Mouse (Mus musculus) left cerebral cortex, postnatal 14 days (tissue): Measurements from ENCODE around the gene Utp6. TPM values are rescaled to one million over a fixed set of nuclear protein-coding genes. Genes with fewer than 3 reads are reported as not detected.
"Not testable (repeated sequence)": the region's sequence is repeated elsewhere in the genome, so short reads cannot be mapped to it uniquely, and the experiment has no call there.

Experiments
- DNase-seq, 2 experiments: peaks; one replicate each; pipeline ENCODE4 v3.0.0; 2021 to 2022; ENCODE audit warnings: low spot score in 2 of 2, mixed read lengths in 1 of 2
- intact Hi-C: fragments of 180-260 bp; cut with DNase I; formaldehyde crosslinking; loops from one replicate; pipeline ENCODE4 v1.15.1; 2025
- long read RNA-seq, 2 experiments: library from polyadenylated mRNA; stranded (forward); transcript quantifications; one replicate each; pipeline ENCODE4 v2.0.0; 2021
- total RNA-seq, 2 experiments: library from RNA; stranded (reverse); gene quantifications; 2 replicates each; pipeline ENCODE4 v1.2.3; 2021

Utp6 gene
- 10 to 100 TPM; 26.3 to 26.9 TPM for total RNA-seq
- long read RNA-seq, experiment 1, partial matches to known transcripts = 0 of 3 reads
- long read RNA-seq, experiment 1, other reads (novel, unspliced or antisense) = 1 of 3 reads
- long read RNA-seq, experiment 2, partial matches to known transcripts = 2 of 4 reads
- long read RNA-seq, experiment 2, other reads (novel, unspliced or antisense) = 0 of 4 reads

DNA sequence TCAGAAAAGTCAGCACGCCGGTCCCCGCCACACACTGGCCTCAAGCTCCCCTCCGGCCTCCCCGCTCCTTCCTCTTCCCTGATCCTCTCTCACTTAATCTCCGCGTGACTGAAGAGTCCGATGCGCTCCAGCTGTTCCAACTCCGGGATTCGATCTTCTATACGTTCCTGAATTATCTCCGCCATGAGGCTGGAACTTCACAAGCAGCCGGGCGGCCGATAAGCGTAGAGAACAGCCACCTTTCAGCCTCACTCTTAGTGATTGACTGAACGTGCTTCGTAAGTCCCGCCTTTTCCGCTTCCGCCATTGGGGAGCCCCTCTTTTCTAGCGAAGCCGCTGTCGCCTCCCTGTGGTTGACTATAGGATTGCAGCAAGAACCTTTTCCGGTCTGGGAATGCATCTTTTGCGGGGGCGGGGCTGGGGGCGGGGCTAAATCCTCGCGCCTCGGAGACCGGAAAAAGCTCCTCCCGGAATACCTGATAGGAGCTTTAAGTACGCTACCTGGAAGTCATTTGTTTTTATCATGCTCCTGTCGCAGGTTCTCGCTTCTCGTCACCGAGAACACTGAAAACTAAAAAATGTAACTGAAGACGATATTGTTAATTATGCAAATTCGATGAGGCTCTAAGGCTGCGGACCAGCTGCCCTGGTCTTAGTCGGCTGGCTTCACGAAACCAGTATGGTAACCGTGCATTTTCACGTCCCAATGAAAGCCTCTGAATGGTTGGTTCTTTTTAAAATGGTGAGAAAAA is at the start of gene Utp6:
TSS of gene Utp6 (minus strand) at position 266 of the 752 bp plus-strand sequence.
- DNase-seq = peak; percentile 98 to 99
- intact Hi-C loops = no loop called here

DNA sequence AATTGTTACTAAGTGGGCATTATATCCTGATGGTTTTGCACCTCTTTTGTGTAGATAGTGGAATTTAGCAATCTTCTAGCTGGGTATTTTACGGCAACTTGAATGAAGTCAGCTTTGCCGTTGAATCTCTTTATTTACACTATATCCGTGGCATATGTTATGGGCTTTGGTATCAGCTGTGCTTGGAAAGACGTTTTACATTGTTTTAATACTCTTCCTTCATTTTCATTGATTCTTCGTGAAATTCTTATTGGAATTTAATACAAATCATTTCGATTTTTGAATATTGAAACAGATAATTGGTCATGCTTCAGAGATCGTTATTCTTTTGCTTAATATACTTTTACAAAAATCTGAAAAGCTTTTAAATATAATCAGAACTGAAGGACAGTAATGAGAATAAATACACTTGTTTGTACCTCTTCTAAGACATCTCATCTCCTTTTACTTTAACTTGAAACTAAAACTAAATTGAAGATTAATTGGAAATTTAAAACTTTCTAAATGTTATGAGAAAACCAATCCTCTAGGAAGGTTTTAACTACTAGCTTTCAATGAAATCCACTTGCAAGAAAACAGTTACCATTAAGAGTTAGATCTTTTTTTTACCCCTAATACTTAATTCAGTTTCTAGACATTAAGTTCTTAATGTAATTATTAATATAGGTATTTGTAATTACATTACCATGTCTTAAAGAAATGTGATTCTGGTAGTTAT is 32.2 kb upstream of the Utp6 start:
- intact Hi-C loops = no loop called here

DNA sequence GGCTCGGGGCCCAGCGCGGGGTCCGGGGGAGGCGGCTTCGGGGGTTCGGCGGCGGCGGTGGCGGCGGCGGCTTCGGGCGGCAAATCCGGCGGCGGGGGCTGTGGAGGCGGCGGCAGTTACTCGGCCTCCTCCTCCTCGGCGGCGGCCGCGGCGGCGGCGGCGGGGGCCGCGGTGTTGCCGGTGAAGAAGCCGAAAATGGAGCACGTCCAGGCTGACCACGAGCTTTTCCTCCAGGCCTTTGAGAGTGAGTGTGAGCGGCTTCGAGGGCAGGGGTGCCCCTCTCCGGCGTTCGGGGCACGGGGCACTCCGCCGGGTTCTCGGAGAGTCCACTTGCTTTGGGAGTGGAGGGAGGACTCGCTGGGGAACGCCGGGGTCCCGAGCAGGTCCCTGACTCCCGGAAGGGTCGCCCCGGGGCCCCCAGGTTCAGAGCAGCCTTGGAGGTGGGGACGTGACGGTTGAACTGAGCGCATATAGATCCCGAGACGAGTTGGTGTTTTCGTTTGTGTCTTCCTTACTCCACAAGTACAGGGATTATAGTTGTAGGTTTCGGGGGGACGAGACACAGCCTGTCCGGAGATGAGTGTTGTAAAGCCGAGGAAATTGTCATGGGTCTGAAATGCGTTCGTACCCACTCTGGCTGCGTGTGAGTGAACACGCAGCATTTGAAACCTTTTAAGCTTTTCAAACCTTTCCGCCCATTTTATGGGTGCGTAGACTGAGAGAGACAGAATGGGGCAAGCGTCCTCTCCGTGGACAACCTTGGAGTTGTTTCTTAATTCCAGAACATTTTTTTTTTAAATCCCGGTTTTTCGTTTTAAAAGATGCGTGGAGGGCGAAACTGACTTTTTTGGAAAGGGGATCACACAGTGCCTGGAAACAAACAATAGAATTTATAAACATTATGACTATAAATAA is 31.4 kb upstream of the Utp6 start:
- intact Hi-C loops = no loop called here
- no peak for DNase-seq

More for the DNA sequence above, 32.2 kb upstream of the Utp6 start:
- DNase-seq = no peak

DNA sequence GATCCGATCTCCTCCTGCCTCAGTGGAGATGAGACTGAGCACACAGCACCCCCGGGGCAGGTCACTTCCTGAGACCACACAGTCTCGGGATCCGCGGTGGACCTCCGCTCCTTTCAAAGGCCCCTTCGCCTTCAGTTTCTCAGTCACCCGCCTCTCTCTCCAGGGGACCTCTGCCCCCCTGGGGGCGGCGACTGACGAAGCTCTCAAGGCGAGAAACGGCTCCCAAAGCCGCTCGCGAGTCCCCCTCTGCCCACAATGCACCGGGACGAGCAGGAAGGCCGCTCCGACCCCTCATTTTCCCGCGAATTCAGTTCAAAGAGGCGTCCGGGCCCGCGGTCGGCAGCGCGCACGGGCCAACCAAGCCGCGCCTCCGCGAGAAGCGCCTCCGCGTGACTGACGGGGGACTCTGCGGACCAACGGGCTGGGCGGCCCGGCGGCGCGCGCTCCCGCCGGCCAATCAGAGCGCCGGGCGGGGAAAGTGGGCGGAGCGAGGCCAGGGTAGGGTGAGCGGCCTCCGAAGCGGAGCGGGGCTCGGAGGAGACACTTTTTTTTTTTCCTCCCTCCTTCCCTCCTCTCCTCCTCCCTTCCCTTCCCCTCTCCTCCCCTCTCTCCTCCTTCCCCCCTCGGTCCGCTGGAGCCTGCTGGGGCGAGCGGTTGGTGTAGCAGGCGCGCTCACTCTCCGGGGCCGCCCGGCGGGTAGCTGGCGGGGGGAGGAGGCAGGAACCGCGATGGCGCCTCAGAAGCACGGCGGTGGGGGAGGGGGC is 30.6 kb upstream of the Utp6 start, which contains the start of gene Suz12:
TSS of gene Suz12 (plus strand) at position 515 of the 764 bp plus-strand sequence.
- DNase-seq = peak; percentile 95
- intact Hi-C loops = no loop called here

DNA sequence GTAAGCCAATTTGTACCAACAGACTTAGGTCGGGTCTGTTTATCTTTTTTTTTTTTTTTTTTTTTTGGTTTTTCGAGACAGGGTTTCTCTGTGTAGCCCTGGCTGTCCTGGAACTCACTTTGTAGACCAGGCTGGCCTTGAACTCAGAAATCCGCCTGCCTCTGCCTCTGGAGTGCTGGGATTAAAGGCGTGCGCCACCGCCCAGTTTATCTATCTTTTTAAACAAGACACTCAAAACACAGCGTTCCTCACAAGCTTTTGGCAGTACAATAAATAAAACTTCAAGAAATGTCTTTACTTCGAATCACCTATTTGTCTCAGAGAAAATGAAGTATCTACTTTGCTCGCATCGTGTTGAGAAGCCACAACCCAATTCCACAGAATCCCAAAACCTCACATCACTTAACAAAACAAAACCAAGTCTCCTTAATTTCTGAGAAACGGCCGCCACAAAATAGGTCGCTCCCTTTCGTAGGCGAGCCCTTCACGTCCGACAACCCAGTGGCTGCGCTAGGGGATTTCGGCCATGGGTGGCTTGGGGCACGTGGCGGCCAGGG is 29.9 kb upstream of the Utp6 start:
- intact Hi-C loops = no loop called here
- no peak for DNase-seq

DNA sequence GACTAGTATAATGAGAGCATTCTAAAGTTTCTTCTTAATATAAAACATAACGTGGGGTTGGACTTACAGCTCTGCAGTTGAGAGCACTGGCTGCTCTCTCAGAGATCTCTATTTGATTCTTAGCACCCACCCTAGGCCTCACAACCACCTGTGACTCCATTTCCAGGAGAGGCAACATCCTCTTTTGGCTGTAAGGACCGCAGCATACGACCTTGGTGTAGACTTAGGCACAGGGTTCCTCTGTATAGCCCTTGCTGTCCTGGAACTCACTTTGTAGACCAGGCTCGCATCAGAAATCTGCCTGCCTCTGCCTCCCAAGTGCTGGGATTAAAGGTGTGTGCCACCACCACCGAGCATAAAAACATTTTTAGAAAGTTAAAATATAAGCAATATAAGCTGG is 29.4 kb upstream of the Utp6 start:
- intact Hi-C loops = no loop called here
- DNase-seq = no peak

DNA sequence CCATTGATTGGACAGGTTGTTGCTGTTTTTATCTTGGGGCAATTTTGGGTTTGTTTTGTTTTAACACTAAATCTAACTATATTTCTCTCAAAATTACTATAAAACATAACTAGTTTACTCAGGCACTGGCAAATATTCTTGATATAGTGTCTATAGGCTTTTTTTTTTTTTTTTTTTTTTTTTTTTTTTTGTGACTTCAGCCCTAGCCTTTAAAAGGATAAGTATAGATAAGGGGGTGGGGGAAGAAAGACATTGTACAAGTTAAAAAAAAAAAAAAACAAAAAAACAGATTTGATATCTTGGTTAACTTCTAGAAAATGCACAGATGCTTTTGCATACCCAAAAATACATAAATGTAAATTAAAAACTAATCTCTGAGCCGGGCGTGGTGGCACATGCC is 27.9 kb upstream of the Utp6 start:
- no peak for DNase-seq
- intact Hi-C loops = no loop called here

DNA sequence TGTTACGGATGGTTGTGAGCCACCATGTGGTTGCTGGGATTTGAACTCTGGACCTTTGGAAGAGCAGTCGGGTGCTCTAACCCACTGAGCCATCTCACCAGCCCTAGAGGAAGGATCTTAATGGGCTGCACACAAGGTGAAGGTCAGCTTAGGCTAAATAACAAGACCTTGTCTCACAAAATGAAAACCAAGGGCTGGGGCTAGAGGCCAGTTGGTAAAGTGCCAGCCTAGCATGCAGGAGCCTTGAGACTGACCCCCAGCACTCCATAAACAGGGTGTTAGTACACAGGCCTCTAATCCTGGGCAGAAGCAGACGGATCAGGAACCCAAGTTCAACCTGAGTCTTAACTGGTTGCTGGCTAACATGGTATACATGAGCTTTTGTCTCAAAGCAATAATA is 25.7 kb upstream of the Utp6 start:
- intact Hi-C loops = no loop called here

DNA sequence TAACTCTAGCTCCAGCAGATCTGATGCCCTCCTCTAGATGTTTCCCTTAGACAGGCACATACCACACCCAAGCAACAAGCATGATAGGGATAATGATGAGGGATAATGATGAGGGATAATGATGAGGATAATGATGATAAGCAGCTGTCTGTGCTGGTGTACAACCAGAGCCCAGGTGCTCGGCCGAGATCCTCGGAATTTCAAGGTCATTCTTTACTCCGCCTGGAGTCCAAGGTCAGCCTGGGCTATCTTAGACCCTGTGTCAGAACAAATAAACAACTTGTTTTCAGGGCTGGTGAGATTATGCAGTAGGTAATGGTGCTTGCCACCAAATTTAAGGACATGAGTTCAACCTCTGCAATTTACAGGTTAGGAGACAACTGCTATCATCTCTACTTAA is 24.7 kb upstream of the Utp6 start:
- intact Hi-C loops = no loop called here
- no peak for DNase-seq

More for the DNA sequence above, 25.7 kb upstream of the Utp6 start:
- DNase-seq = no peak

DNA sequence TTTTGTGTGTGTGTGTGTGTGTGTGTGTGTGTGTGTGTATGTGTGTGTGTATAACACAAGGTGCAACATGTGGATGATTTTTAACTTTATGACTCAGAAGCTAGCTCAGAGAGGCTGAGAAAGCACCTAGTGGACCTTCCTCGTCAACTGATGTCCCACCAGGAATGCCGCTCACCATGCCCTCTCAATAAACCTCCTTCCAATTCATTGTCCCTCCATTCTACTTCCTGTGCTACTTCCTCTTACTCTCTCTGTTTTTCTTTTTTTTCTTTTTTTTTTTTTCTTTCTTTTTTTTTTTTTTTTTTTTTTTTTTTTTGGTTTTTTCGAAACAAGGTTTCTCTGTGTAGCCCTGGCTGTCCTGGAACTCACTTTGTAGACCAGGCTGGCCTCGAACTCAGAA is 15.6 kb upstream of the Utp6 start:
- intact Hi-C loops, DNase-seq: not testable (repeated sequence)

DNA sequence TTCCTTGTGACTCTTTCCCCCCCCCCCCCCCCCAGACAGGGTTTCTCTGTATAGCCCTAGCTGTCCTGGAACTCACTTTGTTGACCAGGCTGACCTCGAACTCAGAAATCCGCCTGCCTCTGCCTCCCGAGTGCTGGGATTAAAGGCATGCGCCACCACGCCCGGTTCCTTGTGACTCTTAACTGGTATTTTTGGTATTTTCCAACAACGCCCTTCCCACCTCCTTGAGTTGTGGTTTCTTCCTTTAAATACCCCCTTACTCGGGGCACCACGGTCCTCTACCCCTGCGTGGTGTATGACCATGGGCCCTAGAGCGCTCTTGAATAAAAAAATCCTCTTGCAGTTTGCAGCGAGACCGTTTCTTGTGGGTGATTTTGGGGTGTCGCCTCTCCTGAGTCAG is 14.9 kb upstream of the Utp6 start:
- DNase-seq, intact Hi-C loops: not testable (repeated sequence)

DNA sequence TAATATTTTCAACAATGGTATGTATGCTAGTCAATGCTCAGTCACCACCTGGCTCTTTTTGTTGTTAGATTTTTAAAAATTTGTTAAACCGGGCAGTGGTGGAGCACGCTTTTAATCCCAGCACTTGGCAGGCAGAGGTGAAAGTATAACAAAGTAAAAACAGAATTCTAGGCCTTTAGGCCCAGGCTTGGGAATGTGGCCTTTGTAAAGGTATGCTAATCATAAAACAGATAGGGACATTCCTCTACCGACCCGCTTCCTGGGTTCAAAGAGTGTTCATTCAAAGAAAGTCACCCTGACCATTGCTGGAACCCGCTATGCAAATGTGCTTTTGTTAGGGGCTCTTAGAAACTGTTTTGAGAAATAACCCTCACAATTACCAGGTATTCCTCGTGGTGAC is 14.5 kb upstream of the Utp6 start:
- intact Hi-C loops, DNase-seq: not testable (repeated sequence)

DNA sequence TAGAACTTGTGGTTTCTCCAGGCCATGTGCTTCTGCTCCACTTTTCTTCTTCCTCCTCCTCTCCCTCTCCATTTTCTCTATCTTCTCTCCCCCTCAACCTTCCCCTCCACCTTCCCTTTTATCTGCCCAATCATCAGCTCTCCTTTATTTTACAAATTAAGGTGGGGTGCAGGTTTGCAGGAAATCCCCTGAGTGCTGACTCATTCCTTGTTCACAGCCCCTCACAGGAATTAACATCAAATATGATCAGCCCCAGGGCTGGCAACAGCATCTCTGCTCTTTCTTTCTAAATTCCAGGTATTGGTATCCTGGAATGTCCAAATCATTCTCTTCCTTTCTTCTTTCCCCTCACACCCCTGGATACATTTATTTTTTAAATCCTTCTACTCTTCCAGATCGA is 14.0 kb upstream of the Utp6 start:
- intact Hi-C loops = no loop called here
- no peak for DNase-seq

DNA sequence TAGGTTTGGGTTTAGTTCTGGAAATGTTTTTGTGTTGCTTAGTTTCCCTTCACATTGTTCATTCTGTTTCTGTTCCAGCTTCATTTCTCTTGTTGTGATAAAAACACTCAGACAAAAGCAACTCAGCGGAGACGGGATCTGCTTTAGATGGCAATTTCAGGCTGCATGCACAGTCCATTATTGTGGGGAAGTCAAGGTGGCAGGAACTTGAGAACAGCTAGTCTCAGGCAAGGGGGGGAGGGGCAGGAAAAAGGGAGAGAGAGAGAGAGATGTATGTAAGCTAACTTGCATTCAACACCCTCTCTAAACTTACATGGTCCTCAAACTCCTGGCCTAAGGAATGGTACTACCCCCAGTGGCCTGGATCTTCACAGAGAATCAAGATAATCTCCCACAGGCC is 13.2 kb upstream of the Utp6 start:
- no peak for DNase-seq
- intact Hi-C loops = no loop called here

DNA sequence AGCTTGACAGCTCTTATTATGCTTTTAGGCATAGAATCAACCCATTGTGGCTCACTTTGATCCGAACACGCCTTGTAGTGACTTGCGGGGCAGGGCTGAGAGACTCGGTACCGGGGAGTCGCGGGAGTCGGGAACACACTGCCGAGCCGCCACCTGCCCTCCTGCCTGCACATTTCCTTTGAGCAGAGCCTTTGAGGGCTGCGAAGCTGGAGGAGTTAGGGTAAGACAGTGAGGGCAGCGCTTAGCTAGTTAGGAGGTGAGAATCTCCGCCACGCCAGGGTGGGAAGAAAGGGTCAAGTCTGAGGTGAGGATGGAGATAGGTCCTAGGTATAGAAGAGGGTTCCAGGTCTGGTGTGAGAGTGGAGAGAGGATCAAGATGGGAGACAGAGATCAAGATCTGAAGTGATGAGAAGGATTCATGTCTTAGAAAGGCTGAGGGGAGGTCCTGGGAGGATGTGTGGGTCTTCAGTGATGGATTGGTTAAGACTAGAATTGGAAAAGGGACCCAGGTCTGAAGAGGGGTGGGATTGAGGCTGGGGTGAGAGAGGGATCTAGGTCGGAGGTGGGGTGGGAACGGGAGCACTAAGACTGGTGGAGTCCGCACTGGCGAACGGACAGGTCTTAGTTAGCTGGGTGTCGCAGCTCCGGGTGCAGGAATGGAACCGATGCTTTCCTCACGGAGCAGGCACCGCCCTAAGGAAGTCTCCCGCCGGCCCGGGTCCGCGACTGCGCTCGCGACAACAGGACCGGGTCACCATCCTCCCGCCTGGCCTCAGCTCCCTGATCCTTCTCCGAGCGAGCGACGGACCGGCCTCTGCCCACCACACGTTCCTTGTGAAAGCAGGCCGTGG is 11.7 kb upstream of the Utp6 start:
- intact Hi-C loops = no loop called here

DNA sequence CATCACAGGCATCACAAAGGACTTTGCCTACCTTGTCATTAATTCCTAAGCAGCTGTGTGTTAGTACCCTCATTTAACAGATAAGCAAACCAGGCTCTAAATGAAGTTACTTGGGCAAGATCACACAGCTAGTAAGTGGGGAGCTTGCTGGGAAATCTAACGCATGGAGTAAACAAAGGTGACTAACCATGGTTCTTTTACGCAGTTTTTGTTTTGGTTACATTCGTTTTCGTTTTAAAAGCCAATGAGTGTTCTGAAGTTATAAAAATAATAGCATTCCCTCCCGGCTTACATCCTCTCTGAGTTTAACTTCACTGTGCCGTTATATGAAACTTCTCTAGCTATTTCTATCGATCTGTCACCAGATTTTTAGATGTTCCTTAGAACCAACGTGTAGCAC is 10.9 kb upstream of the Utp6 start:
- no peak for DNase-seq
- intact Hi-C loops = no loop called here

More for the DNA sequence above, 11.7 kb upstream of the Utp6 start:
- peak in 1 of 2 experiments; percentile 7 for DNase-seq

DNA sequence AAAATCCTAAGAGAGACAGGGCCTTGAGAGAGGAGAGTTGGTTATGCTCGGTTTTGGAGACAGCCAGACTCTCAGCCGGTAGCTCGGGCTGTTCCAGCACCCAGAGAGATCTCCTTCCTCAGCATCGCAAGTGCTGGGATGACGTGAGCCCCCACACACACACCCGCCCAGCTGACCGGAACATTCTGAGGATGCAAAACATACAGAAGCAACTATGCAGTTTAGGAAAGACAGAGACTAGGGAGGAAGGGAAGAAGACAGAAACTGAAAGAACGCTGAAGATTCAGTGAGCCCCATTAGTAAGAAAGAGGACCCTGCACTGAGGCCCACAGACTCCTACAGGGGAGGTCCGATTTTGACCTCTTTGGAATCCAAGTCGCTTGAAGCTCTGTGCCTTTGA is 5.6 kb upstream of the Utp6 start:
- DNase-seq = no peak
- intact Hi-C loops = no loop called here

DNA sequence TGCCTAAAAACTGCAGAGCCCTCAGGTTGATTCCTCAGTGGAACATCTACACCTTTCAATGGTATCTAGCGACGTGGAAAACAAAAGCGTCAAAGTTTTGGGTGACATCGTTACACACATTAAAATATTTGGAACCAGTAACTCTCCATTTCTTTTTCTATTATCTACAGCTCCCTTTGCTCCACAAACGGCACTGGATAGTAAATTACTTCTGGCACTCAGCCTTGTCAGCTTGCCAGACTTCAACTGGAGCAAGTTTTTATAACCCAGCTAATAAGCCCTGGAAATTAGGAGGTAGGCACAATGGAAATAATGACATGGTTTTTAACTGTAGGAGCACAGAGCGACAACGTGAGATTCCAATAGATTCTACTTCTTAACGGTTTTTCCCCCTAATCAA is 3.7 kb upstream of the Utp6 start:
- intact Hi-C loops = no loop called here
- peak in 1 of 2 experiments; percentile 37 for DNase-seq
